Mouse (Mus musculus) layer of hippocampus, adult 8-10 months (tissue): ENCODE results near the gene Car14. TPM values are rescaled to one million over a fixed set of nuclear protein-coding genes. Genes with fewer than 3 reads are reported as not detected.
"Not testable (repeated sequence)": the region's sequence is repeated elsewhere in the genome, so short reads cannot be mapped to it uniquely, and the experiment has no call there.

ENCODE experiments used
- DNase-seq, 2 experiments: peaks; one replicate each; pipeline ENCODE4 v3.0.0; 2022; ENCODE audit warnings: low spot score in 2 of 2
- total RNA-seq, 4 experiments: library from RNA; stranded (reverse); gene quantifications; 2 replicates each; pipeline ENCODE4 v1.2.4; 2022

The Car14 gene
- total RNA-seq, 4 experiments from 2014 or later = 9.8 to 14.4 (median 11.1) TPM

DNA sequence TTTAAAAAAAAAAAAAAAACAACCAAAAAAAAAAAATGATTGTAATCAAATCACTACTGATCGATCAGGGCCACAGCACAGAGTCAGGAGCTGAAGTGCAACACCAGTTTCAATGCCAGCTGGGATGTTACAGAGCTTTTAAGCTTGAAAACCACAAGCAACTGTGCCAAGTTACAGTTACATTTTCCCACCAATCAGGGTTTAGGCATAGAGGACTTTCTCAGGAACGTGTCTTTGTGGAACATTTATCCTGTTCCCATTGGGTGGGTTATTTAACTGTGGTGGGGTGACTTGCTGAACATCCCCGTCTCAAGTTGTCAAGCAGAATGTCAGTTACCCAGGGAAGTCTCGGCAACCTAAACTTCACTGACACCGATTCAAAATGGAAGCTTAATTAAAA lies 20.6 kb upstream of the Car14 start:
- DNase-seq = no peak

- DNase-seq = no peak
These were observed 19.7 kb upstream of the Car14 start for GRCm38 (mm10) chr3:95924185-95924584.

DNA sequence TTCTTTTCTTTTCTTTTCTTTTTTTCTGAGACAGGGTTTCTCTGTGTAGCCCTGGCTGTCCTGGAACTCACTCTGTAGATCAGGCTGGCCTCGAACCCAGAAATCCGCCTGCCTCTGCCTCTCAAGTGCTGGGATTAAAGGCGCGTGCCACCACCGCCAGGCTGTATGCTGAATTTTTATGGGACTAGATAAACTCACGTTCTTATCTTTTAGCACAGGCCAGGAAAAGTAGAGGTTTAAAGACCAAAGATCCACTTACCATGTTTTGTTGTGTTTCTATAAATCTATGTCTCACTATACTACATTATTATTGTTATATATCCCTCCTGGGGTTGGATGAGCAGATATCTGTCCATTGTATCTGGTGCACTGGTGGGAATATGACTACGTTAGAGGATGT lies 18.9 kb upstream of the Car14 start:
- DNase-seq = not testable (repeated sequence)

DNA sequence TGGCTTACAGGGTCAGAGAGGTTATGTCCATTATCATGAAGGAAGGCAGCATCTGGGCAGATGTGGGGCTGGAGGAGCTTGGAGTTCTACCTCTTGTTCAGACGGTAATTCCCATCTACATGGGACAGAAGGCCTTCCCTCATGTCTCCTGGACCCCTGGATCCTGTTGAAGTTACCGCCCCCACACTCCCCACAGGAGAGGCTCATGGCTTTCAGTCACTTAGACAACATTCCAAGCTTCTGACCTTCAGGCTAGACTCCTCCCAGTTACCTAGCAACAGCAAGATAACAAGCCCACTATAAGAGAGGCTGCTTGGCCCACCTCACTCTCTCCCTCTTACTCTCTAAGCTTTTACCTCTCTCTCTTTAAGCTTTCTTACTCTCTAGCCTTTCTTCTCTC lies 16.0 kb upstream of the Car14 start:
- not testable (repeated sequence) for DNase-seq

DNA sequence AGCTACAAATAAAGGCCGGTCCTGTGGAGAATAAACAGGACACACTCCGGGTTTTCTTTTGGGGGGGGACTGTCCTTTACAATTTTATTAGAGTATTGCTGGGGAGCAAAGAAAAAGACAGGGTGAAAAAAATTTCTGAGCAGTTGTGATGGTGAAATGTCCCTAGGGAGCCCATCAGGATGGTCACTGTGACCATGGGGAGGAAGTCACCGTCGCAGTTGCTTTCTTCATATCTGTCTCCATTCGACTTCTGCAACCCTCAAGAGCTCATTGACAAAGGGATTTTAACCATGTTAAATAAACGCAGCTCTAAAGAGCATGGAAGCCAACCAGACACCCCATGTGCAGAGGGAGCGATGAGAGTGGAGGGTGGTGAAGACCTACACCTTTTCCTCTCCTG lies 12.3 kb upstream of the Car14 start:
- no peak for DNase-seq

DNA sequence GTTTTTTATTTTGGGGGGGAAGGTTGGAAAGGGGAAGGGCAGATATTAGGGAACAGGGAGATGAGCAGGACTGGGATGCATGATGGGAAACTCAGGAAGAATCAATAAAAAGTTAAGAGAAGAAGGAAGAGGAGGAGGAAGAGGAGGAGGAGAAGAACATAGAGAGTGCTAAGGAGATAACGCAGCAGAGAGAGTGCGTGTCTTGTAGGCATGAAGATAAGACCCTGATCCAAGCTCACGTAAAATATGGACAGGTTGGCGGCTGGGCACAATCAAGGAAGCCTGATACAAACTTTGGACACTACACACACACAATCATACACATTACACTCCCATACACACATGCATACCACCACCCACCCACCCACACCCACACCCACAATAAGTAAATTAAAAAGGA lies 10.2 kb upstream of the Car14 start:
- no peak for DNase-seq

GRCm38 (mm10) chr3:95907613-95908012 lies 3.1 kb upstream of the Car14 start:
- no peak for DNase-seq

- DNase-seq = no peak
These were observed 2.4 kb upstream of the Car14 start for GRCm38 (mm10) chr3:95906860-95907259.

DNA sequence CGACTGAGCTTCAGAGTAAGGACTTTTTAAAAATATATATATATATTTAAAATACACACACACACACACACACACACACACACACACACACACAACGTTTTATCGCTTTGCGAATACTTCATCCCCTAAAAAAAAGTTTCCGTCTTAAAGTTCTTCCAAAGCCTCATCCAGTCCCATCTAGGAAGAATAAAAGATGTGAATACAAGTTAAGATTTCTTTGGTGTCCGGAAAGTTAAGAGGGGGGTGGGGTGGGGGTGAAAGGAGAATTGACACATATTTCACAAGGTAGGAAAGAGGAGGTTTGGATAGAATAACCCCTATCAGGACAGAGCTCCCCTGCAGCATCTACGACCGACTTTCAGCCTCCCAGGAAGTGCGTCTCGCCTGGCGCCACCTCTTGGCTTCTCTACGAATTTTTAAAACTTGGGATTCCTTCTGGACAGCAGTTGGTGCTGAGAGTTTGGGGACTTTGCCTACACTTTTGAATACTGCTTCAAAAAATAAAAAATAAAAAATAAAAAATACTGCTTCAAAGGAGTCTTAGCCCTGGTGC lies 1.5 kb upstream of the Car14 start:
- DNase-seq = no peak

DNA sequence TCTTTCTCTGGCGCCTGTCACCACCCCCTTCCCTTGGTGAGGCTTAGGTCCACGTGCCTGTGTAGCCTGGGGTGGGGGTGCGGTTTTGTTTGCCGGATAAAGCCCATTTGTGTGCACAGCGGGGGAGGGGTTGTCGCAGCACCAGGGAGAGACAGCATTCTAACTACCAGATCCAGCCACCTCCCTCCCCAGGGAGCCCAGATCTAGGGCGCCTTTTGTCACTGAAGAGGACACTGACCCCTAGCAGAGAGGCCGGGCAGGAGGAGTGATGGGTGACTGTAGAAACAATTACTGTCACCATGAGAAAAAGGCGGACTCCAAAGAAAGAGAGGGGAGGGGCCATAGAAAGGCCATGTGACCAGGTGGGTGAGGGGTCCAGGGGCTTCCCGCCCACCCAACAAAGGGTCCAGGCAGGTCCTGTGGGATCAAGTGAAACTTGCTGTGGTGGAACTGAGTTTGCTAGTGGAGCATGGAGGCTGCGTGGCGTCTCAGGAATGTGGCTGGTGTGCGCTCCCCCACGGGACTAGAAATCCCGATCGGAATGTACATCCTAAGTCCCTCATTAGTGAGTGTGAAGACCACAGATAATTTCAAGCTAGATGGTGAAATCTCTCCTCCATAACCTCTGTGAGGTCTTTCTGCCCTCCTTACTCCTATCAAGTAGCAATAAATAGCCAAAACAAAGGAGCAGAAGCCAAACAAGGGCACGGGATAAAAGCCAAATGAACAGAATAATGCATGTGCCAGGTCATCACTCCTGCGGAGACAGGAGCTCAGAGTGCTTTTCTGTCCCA lies 852 bp upstream of the Car14 start:
- peak; percentile 65 to 82 for DNase-seq

- no peak for DNase-seq
These were observed 563 bp downstream of the Car14 start for GRCm38 (mm10) chr3:95903753-95904502.

- no peak for DNase-seq
These were observed 1.8 kb downstream of the Car14 start for GRCm38 (mm10) chr3:95902643-95903042.

GRCm38 (mm10) chr3:95902373-95902625 lies 2.2 kb downstream of the Car14 start:
- DNase-seq = no peak

- no peak for DNase-seq
These were observed 2.7 kb downstream of the Car14 start for GRCm38 (mm10) chr3:95901616-95902372.

DNA sequence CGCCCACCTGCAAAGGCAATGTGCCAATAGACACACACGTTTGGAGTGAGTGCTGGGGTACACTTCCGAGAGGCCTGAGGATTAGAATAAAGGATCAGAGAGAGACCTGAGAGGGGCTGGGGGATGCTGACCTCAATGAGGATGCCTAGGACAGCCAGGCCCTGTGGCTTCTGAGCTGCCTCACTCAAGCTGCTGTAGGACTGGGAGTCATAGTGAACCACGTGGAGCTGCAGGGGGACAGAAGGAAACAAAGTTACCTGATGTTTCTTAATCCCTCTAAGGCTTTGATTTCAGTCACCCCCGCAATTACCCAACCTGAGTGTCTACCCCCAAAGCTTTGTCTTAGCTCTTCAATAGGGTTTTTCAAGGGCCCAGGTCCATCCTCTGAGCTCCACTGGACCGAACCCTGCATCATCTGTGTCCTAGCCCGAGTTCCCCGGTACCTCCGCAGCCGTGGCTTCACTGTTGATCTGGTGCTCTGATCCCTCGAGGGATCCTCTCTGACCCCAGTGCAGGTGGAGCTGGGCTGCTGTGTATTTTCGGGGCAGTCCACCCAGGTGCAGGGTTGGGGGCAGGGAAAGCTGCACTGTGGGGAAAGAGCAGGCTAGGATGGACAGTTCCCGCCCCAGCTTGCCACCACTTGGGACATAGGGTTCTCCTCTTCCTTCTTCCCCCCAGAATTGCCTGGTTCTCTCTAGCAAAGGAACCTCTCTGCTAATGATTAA lies 4.5 kb downstream of the Car14 start:
- no peak for DNase-seq

DNA sequence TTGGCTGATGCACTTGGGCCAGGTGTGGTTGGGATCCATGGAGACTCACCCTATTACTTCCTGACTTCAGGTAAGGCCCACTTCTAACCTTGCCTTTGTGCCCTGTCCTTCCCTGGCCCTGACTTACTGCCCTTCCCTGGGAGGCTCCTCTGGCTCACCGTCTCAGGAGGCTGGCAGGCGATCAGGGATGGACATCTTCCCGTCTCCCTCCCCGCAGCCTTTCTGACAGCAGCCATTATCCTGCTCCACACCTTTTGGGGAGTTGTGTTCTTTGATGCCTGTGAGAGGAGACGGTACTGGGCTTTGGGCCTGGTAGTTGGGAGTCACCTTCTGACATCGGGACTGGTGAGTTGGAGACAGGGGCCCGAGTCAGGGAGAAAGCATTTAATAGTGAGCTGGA lies 9.0 kb downstream of the Car14 start:
- DNase-seq = not testable (repeated sequence)

DNA sequence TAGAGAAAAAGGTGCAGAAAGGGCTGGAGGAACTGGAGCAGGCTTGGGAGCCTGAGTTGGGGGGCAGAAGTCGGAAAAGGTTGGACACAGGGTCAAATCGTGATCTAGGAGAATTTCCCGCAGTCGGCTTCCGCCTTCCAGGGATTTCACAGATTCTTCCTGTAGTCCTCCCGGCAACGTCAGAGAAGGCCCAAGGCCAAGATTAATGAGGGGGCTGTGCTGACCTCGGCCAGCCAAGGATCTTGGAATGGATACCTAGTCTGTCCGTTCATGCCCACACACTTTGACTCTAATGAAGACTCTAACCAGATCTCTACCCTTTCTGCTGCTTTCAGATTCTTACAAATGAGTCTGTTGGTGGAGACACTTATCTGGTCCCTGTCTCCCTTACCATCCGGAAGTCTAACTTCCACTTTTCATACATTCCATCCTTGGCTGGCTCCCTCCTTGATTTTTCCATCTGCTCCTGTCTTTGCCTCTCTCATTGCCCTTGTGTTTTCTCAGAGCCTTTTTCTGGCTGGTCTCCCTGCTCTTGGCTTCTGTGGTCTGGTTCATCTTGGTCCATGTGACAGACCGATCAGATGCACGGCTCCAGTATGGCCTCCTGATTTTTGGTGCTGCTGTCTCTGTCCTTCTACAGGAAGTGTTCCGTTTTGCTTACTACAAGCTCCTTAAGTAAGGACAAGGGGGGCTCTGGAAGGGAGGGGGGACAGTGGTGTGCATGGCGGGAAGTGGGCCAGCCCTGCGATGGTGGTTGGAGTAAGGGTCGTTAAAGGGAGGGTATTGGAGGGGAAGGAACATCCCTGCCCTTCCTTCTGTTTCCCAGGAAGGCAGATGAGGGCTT lies 10.0 kb downstream of the Car14 start:
- DNase-seq = no peak

DNA sequence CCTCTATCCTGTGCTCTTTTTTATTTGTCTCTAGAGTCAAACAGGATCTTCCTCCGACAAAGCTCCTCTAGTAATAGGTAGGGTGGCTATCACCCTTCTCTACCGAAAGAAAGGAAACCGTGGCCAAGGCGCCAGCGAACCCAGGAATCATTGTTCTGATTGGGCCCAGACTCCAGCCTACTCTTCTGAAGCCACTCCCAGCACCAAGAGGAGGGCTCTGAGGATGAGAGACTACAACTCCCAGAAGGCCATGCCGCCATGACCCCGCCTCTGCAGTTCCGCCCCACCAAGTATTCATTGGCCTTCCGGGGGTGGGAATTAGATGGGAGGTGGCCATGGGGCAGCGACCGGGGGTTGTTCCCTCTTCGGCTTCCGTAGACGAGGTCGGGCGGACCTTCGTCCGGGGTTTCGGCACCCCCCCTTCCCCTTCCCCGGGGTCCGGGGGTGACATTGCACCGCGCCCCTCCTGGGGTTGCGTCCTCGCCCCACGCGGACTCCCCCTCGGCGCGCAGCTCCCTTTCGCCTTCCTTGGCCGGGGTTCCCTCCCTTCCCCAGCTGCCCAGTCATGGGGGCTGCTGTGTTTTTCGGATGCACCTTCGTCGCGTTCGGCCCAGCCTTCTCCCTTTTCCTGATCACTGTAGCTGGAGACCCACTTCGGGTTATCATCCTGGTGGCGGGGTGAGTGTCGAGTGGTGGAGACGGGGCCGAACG lies 10.7 kb downstream of the Car14 start, which contains the start of gene Aph1a:
Gene Aph1a (plus strand): TSS at position 364 of the 711 bp plus-strand sequence.
- DNase-seq = peak; percentile 95 to 98

DNA sequence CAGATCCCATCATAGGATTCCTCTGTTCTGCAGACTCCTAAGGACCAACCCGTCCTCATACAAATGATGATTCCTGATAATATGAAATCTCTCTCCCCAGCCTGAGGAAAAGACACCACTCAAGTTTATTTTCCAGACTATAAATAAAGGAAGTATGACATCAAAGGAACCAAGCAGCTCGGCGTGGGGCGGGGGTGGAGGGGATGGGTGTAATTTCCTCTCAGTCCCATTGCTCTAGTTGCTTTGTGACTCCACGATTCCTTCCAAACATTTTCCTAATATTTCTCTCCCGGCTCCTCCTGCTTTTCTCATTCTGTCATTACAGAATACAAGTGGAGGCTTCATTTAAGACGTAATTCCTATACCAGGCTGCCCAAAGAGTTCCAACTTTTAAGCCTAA lies 11.4 kb downstream of the Car14 start:
- DNase-seq = no peak
